Mouse (Mus musculus) forelimb bud, embryonic 11.5 days (tissue): ENCODE measurements around the gene Slc25a22.
A peak's percentile ranks its signal among the peaks of the same experiment; 100 is the strongest.
"Not testable (repeated sequence)": the region's sequence is repeated elsewhere in the genome, so short reads cannot be mapped to it uniquely, and the experiment has no call there.

ENCODE experiments used
- DNase-seq: peaks from one replicate; pipeline ENCODE4 v3.0.0-alpha.2; 2012; ENCODE audit warnings: low read depth, low spot score

The Slc25a22 gene

GRCm38 (mm10) chr7:141413809-141414584, 23.7 kb downstream of the Slc25a22 start, which contains the start of gene Gatd1:
Gene Gatd1, minus strand, starts transcription at chr7:141414136.
- peak; percentile 100 for DNase-seq

GRCm38 (mm10) chr7:141413331-141413730, 24.4 kb downstream of the Slc25a22 start:
- no peak for DNase-seq

GRCm38 (mm10) chr7:141411667-141412066, 26.0 kb downstream of the Slc25a22 start:
- no peak for DNase-seq

- no peak for DNase-seq
Measured at GRCm38 (mm10) chr7:141410631-141411030, 27.1 kb downstream of the Slc25a22 start.

GRCm38 (mm10) chr7:141408833-141409232, 28.9 kb downstream of the Slc25a22 start:
- DNase-seq: peak; percentile 81

GRCm38 (mm10) chr7:141407670-141408069, 30.0 kb downstream of the Slc25a22 start:
- DNase-seq: not testable (repeated sequence)

GRCm38 (mm10) chr7:141405466-141405865, 32.2 kb downstream of the Slc25a22 start:
- DNase-seq: no peak

- peak; percentile 43 for DNase-seq
Measured at GRCm38 (mm10) chr7:141403305-141403704, 34.4 kb downstream of the Slc25a22 start.

- DNase-seq: no peak
Measured at GRCm38 (mm10) chr7:141395348-141395747, 42.3 kb downstream of the Slc25a22 start.

- DNase-seq: peak; percentile 74
Measured at GRCm38 (mm10) chr7:141394771-141395170, 42.9 kb downstream of the Slc25a22 start.

- no peak for DNase-seq
Measured at GRCm38 (mm10) chr7:141394158-141394557, 43.5 kb downstream of the Slc25a22 start.

GRCm38 (mm10) chr7:141392552-141393222, 45.0 kb downstream of the Slc25a22 start:
- no peak for DNase-seq

- peak; percentile 92 for DNase-seq
Measured at GRCm38 (mm10) chr7:141391625-141392551, 45.8 kb downstream of the Slc25a22 start, which contains the start of gene Taldo1. Gene Taldo1, plus strand, starts transcription at chr7:141392199.

GRCm38 (mm10) chr7:141390326-141391259, 47.1 kb downstream of the Slc25a22 start:
- no peak for DNase-seq

- DNase-seq: no peak
Measured at GRCm38 (mm10) chr7:141388487-141389109, 49.1 kb downstream of the Slc25a22 start.

GRCm38 (mm10) chr7:141387807-141388486, 49.7 kb downstream of the Slc25a22 start:
- DNase-seq: no peak

- DNase-seq: no peak
Measured at GRCm38 (mm10) chr7:141381068-141381835, 56.4 kb downstream of the Slc25a22 start.
